Mouse (Mus musculus) colon, adult 2 months (tissue): Measurements from ENCODE around the gene Tpgs1. TPM values are rescaled to one million over a fixed set of nuclear protein-coding genes. Genes with fewer than 3 reads are reported as not detected.

Source experiments
- polyA plus RNA-seq: library from polyadenylated mRNA; depleted of rRNA; stranded (reverse); fragments of >200 nt; gene quantifications from 2 replicates; pipeline ENCODE4 v1.2.3, GENCODE M21; 2012; rRNA removed

Gene Tpgs1
- 105 and 121 TPM in 2 replicates for polyA plus RNA-seq

GRCm38 (mm10) chr10:79668771-79669575 lies at the start of gene Tpgs1:
Gene Tpgs1 (plus strand): TSS chr10:79669369.

DNA sequence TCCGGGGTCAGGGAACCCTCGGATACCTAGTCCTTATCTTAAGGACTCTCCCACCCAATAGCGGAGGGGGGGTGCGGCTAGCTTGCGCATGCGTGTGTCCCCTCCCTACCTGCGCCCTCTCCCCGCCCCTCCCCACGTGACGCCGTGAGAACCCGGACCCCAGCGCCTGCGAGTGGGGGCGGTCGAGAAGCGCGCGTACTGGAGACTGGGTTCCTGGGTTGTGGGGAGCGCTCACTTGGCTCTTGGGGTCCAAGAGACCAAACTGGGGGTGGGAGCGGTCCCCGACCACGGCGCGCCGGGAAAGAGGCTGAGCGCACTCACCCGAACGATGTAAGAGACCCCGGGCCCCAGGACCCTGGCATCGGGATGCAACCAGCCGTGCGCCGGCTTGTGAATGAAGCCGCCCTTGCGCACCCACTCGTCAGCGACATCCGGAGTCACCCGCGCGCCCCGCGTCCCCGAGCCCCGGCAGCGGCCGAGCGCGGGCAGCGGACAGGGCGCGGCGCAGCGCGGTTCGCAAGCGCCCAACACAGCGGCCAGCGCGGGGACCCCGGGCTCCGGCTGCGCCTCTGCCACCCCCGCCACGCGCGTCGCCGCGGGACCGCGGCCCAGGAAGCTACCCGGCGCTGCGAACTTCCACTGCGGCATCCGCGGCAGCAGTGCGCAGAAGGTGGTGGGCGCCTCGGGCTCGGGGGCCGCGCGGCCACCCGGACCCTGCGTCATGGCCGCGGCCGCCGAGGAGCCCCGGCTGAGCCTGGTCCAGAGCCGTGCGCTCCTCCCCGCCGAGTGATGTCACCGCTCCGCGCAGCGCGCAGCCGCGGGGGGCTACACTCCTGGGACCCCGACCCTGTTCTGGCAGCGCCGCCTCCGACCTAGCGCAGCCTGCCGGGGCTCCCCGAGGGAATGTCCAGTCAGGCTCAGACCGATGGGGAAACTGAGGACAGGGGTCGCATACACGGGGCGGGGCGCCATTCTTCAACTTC lies 31.8 kb upstream of the Tpgs1 start, which contains the start of gene Shc2:
Shc2 (minus strand) TSS at position 791 of the 983 bp plus-strand sequence.

DNA sequence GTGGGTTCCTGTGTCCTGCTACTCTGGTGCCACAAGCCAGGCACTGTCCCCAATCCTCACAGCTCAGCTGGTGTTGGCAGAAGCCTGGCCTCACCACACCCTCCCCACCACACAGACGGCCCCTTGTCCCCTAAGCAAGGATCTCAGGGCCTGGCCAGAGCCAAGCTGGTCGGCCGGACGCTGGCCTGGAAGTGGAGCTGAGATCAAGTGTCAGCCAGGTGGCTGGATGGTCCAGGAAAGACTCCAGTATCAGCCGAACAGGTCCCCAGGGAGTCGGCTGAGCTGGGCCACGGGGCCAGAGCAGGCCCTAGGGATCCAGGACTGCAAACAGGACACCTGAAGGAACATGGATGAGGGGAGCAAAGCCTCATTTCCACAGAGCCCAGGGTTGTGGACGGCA lies 23.5 kb upstream of the Tpgs1 start, which contains the start of gene Odf3l2:
Odf3l2 (minus strand) TSS at position 28 of the 400 bp plus-strand sequence.

DNA sequence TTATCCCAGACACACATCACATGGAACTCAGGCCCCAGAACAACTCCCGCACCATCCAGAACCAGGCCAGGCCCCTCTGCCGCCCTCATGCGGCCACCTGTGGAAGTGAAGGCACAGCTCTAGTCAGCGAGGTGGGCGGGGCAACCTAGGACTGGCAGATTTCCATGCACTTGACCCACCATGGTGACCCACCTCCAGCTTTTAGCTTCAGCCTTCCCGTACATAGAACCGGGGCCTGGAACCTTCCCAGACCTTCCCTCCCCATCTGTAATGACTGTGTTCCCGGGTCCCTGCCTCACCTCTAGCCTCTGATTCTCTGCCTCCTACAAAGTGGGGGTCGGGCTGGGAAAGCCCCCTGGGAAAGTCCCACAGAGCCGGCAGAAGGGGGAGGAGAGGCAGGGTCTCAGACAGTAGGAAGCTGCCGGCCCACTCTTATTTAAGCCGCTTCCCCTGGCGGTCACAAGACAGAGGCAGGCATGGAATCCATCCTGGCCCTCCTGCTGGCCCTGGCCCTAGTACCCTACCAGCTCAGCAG lies 5.0 kb upstream of the Tpgs1 start, which contains the start of gene Madcam1:
Madcam1 (plus strand) TSS at position 429 of the 535 bp plus-strand sequence.

GRCm38 (mm10) chr10:79681591-79682245 lies 12.5 kb downstream of the Tpgs1 start, which contains the start of gene Cdc34:
Gene Cdc34 (plus strand): TSS chr10:79682195.

DNA sequence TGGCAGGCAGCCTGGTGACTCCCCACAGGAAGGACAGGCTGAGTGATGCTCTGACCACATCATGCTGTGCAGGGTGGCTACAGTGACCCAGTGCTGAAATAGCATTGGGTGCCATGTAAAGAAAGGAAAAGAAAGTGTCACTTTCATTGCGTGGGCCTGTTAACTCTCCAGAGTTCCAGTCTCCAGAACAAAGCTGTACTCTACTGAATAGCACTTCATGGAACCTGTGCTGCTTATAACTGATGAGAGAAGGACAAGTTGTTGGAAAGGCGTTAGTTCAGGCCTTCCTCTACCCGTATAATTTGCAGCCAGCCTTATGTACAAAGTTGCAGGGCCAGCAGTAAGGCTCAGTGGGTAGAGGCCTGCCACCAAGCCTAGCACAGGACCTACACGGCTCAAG lies 19.6 kb downstream of the Tpgs1 start, which contains the start of gene Gzmm:
Gzmm (plus strand) TSS at position 301 of the 400 bp plus-strand sequence.

GRCm38 (mm10) chr10:79704065-79704969 lies 35.1 kb downstream of the Tpgs1 start, which contains the start of gene Bsg:
Gene Bsg (plus strand): TSS chr10:79704491.

DNA sequence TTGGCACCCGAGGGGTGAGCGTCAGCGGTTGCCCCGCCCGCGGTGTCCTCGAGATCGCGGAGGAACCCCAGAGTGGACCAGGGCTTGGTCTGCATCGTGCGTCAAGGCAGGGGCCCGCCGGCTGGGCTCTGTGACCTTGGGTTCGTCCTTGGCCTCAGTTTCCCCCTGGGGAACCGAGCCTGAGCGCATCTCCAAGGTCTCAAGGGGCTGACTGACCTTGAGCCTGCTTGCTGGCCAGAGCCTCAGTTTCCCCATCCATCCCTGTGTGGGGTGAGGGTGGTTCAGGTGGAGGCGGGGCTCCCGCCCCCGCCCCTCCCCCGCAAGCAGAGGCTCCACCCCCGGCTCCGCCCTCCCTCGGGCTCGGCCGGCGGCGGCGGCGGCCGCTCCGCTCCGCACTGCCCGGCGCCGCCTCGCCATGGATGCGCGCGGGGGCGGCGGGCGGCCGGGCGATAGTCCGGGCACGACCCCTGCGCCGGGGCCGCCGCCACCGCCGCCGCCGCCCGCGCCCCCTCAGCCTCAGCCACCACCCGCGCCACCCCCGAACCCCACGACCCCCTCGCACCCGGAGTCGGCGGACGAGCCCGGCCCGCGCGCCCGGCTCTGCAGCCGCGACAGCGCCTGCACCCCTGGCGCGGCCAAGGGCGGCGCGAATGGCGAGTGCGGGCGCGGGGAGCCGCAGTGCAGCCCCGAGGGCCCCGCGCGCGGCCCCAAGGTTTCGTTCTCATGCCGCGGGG lies 47.3 kb downstream of the Tpgs1 start, which contains the start of gene Hcn2:
Hcn2 (plus strand) TSS at position 381 of the 734 bp plus-strand sequence.

Other genes starting within 250 kb of the Tpgs1 start
- not detected in 2 replicates for gene Vmn2r83, start 200.6 kb upstream of the Tpgs1 start, polyA plus RNA-seq
- 211 and 290 TPM in 2 replicates for gene Plpp2, start 135.6 kb upstream of the Tpgs1 start, polyA plus RNA-seq
- gene Mier2, start 114.2 kb upstream of the Tpgs1 start, polyA plus RNA-seq, result 105 and 110 TPM in 2 replicates
- gene Theg, start 82.0 kb upstream of the Tpgs1 start, polyA plus RNA-seq, result not detected in 2 replicates
- 2.9 and 3.5 TPM in 2 replicates for gene C2cd4c, start 55.3 kb upstream of the Tpgs1 start, polyA plus RNA-seq
- gene Shc2, start 31.5 kb upstream of the Tpgs1 start, polyA plus RNA-seq, result 4.8 and 5.3 TPM in 2 replicates
- not detected in 2 replicates for gene Odf3l2, start 23.6 kb upstream of the Tpgs1 start, polyA plus RNA-seq
- gene Madcam1, start 4.8 kb upstream of the Tpgs1 start, polyA plus RNA-seq, result 6.3 and 9.1 TPM in 2 replicates
- 155 and 246 TPM in 2 replicates for gene Cdc34, start 12.8 kb downstream of the Tpgs1 start, polyA plus RNA-seq
- 0.47 and 0.66 TPM in 2 replicates for gene Gzmm, start 19.7 kb downstream of the Tpgs1 start, polyA plus RNA-seq
- gene Bsg, start 35.1 kb downstream of the Tpgs1 start, polyA plus RNA-seq, result 1,066 and 1,188 TPM in 2 replicates
- 23.7 and 26.9 TPM in 2 replicates for gene Hcn2, start 47.3 kb downstream of the Tpgs1 start, polyA plus RNA-seq
- 71.0 and 77.4 TPM in 2 replicates for gene Polrmt, start 77.2 kb downstream of the Tpgs1 start, polyA plus RNA-seq
- gene Fgf22, start 85.7 kb downstream of the Tpgs1 start, polyA plus RNA-seq, result 0.13 TPM in 1 of 2 replicates, not detected in the other
- 192 and 253 TPM in 2 replicates for gene Rnf126, start 97.6 kb downstream of the Tpgs1 start, polyA plus RNA-seq
- gene Fstl3, start 107.9 kb downstream of the Tpgs1 start, polyA plus RNA-seq, result 42.9 and 43.6 TPM in 2 replicates
- 0.06 and 0.23 TPM in 2 replicates for gene Prss57, start 121.6 kb downstream of the Tpgs1 start, polyA plus RNA-seq
- 35.1 and 37.1 TPM in 2 replicates for gene Palm, start 124.2 kb downstream of the Tpgs1 start, polyA plus RNA-seq
- gene Misp, start 151.6 kb downstream of the Tpgs1 start, polyA plus RNA-seq, result 267 and 317 TPM in 2 replicates
- gene Ptbp1, start 185.1 kb downstream of the Tpgs1 start, polyA plus RNA-seq, result 273 and 314 TPM in 2 replicates
- 2.2 and 2.6 TPM in 2 replicates for gene Prtn3, start 205.1 kb downstream of the Tpgs1 start, polyA plus RNA-seq
- 4.2 and 6.4 TPM in 2 replicates for gene Plppr3, start 205.3 kb downstream of the Tpgs1 start, polyA plus RNA-seq
- gene Elane, start 216.9 kb downstream of the Tpgs1 start, polyA plus RNA-seq, result 0.15 TPM in 1 of 2 replicates, not detected in the other
- 295 and 596 TPM in 2 replicates for gene Cfd, start 221.5 kb downstream of the Tpgs1 start, polyA plus RNA-seq
- 82.9 and 84.0 TPM in 2 replicates for gene Med16, start 239.6 kb downstream of the Tpgs1 start, polyA plus RNA-seq
- not detected in 2 replicates for gene Gm26602, start 241.5 kb downstream of the Tpgs1 start, polyA plus RNA-seq
- gene Kiss1r, start 247.6 kb downstream of the Tpgs1 start, polyA plus RNA-seq, result 9.5 and 12.7 TPM in 2 replicates